9 mouse cellular contexts compared by ENCODE assay signal in the genomic region with DNA sequence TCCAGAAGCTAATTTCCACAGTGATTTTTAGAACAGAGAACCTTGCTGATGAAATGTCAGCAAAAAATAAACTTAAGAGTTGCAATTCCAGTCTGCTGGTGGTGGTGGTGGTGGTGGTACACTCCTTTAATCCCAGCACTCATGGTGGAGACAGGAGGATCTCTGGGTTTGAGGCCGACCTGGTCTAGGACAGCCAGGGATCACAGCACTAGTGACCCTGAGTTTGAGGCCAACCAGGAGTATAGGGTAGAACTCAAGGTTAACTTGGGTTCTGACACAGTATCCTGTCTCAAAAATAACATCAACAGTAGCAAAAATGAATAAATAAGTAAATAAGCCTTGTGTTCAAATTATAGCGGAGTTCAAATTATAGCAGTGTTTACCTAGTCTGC. TPM values are rescaled to one million over a fixed set of nuclear protein-coding genes. Genes with fewer than 3 reads are reported as not detected.
A peak's percentile ranks its signal among the peaks of the same experiment; 100 is the strongest.
DNase-seq lines count a peak whose midpoint lies in the region; ATAC-seq and TF ChIP-seq lines count a peak whose summit lies in the region.
"Had no signal": no experiment of that assay in that cellular context is flagged by ENCODE, and none has a peak within 500 bp of the region (broad histone marks: within the 10 kb centered on the region; RNA-seq: fewer than 3 reads in every experiment).

No protein-coding gene starts in this region.

- H3K36me3 ChIP-seq in heart, embryonic 13.5 days, result no peaks in the 10 kb centered on the region
- H3K36me3 ChIP-seq in G1E (replicated peaks) (peaks cover 17% of the 10 kb centered on the region), macrophage (ENCODE audit: inconsistent target) (no peaks in the 10 kb centered on the region)
- no peaks in the 10 kb centered on the region for H3K36me3 ChIP-seq in hindbrain, embryonic 10.5 days

- ATAC-seq in heart, embryonic 13.5 days (ENCODE audit: extremely low read depth, insufficient number of reproducible peaks, low FRiP score, low TSS enrichment), result no peak
- ATAC-seq in G1E (ENCODE audit: extremely low read depth, insufficient number of reproducible peaks, low FRiP score, poor library complexity, severe bottlenecking), result no peak

- no peaks in the 10 kb centered on the region for H3K27me3 ChIP-seq in heart, embryonic 13.5 days (replicated peaks)
- peaks cover 8% of the 10 kb centered on the region for H3K27me3 ChIP-seq in G1E (ENCODE audit: insufficient read depth, low read length)
- no peaks in the 10 kb centered on the region for H3K27me3 ChIP-seq in hindbrain, embryonic 10.5 days (ENCODE audit: insufficient read depth, poor library complexity, severe bottlenecking)
- H3K27me3 ChIP-seq: Patski had no signal

- peak overlapping the region; percentile 81 for H3K4me2 ChIP-seq in heart, embryonic 13.5 days

- no peaks in the 10 kb centered on the region for H3K9me3 ChIP-seq in heart, embryonic 13.5 days
- H3K9me3 ChIP-seq in G1E (replicated peaks), result no peaks in the 10 kb centered on the region
- no peaks in the 10 kb centered on the region for H3K9me3 ChIP-seq in hindbrain, embryonic 10.5 days

- peak overlapping the region; percentile 73 for H3K4me3 ChIP-seq in heart, embryonic 13.5 days
- H3K4me3 ChIP-seq in G1E (ENCODE audit: low read depth, low read length) (peak overlapping the region; percentile 82; the same call in 1 of the 2 replicates), macrophage (ENCODE audit: inconsistent target) (peak overlapping the region; percentile 55)
- H3K4me3 ChIP-seq in hindbrain, embryonic 10.5 days, result peak overlapping the region; percentile 67

- H3K27ac ChIP-seq in heart, embryonic 13.5 days (replicated peaks), result peak overlapping the region; percentile 98
- H3K27ac ChIP-seq in hindbrain, embryonic 10.5 days, result peak overlapping the region; percentile 95
- H3K27ac ChIP-seq in macrophage, result no peak overlapping the region

- WGBS in heart, embryonic 13.5 days, result 52% methylated on average over 2 of the region's 2 CpGs
- 67% methylated on average over 2 of the region's 2 CpGs for WGBS in hindbrain, embryonic 10.5 days
- WGBS in macrophage (ENCODE audit: missing documents), result 76% methylated on average over 2 of the region's 2 CpGs

- no peak for TF ChIP-seq CTCF in G1E (IDR thresholded peaks at IDR 0.05; ENCODE audit: low read depth, low read length)

- H3K4me1 ChIP-seq in heart, embryonic 13.5 days, result peaks cover 43% of the 10 kb centered on the region
- H3K4me1 ChIP-seq in G1E (ENCODE audit: insufficient read depth, low read depth, low read length), result peaks cover 22% of the 10 kb centered on the region
- H3K4me1 ChIP-seq in hindbrain, embryonic 10.5 days (replicated peaks), result peaks cover 18% of the 10 kb centered on the region

- H3K79me2 ChIP-seq in macrophage (ENCODE audit: inconsistent target), result peaks cover 57% of the 10 kb centered on the region

- intact Hi-C loops in heart, postnatal 36 days (cut with DNase I), result no loop called here

- H3K9ac ChIP-seq in heart, embryonic 13.5 days, result peak overlapping the region; percentile 95

- no peak for DNase-seq in heart, postnatal 36 days
- no peak for DNase-seq in G1E (ENCODE audit: low spot score)
- no peak for DNase-seq in hindbrain, embryonic 10.5 days (ENCODE audit: low spot score)
- DNase-seq in cerebellum, postnatal 10 days, result no peak
- DNase-seq in cerebellum, adult 9-10 months, result no peak
- no peak for DNase-seq in cerebellum, adult 11-12 months

RNA-seq across cellular contexts. Expression of a gene that starts 1.6 kb away (rescaled TPM):
- 29.1 and 30.4 TPM in 2 replicates for polyA plus RNA-seq in heart, embryonic 13.5 days (2015; fragmentation: Nextera tagmentation; extraction: Ambion mirVana)
- total RNA-seq in heart, postnatal 36 days (2021), result 100 to 1,000 TPM; 150 to 169 TPM
- total RNA-seq in G1E (2014; fragmentation: Nextera tagmentation) (95.6 and 123 TPM in 2 replicates), G1E (2017) (14.8 and 15.6 TPM in 2 replicates)
- polyA plus RNA-seq in G1E (2012) (97.4 and 119 TPM in 2 replicates), macrophage (2018) (68.8 to 168 TPM (median 68.9 TPM) in 3 replicates)
- 31.0 and 35.5 TPM in 2 replicates for polyA plus RNA-seq in hindbrain, embryonic 10.5 days (2016; fragmentation: Nextera tagmentation; extraction: Ambion mirVana)
- 100 to 1,000 TPM in 18 of 26 experiments, 10 to 100 TPM in 8; 61.3 to 169 (median 116) TPM for total RNA-seq in macrophage (2018; cell fraction: chromatin; rRNA removed)
- 100 to 1,000 TPM in 12 of 26 experiments, 10 to 100 TPM in 14; 88.3 to 126 (median 98.8) TPM for total RNA-seq in macrophage (2018; cell fraction: cytosol; rRNA removed)
- 100 to 1,000 TPM in 9 of 26 experiments, 10 to 100 TPM in 17; 55.6 to 146 (median 89.7) TPM for total RNA-seq in macrophage (2018; cell fraction: nucleus; rRNA removed)

RNA-seq across cellular contexts. Expression of a gene that starts 11.5 kb away (rescaled TPM):
- not detected in 2 replicates for polyA plus RNA-seq in heart, embryonic 13.5 days (2015; fragmentation: Nextera tagmentation; extraction: Ambion mirVana)
- total RNA-seq in heart, postnatal 36 days (2021), result not detected
- not detected in 2 replicates for total RNA-seq in G1E (2014; fragmentation: Nextera tagmentation)
- 0.05 TPM in 1 of 2 replicates, not detected in the other for total RNA-seq in G1E (2017)
- not detected in 2 replicates for polyA plus RNA-seq in G1E (2012)
- 0.13 TPM in 1 of 2 replicates, not detected in the other for polyA plus RNA-seq in hindbrain, embryonic 10.5 days (2016; fragmentation: Nextera tagmentation; extraction: Ambion mirVana)
- not detected for total RNA-seq in macrophage (2018; cell fraction: chromatin; rRNA removed)
- total RNA-seq in macrophage (2018; cell fraction: cytosol; rRNA removed), result not detected
- total RNA-seq in macrophage (2018; cell fraction: nucleus; rRNA removed), result not detected
- polyA plus RNA-seq in macrophage (2018), result not detected in 3 replicates
- polyA plus RNA-seq: Patski had no signal

RNA-seq across cellular contexts. Expression of a gene that starts 27.5 kb away (rescaled TPM):
- 0.06 TPM in 1 of 2 replicates, not detected in the other for polyA plus RNA-seq in heart, embryonic 13.5 days (2015; fragmentation: Nextera tagmentation; extraction: Ambion mirVana)
- not detected for total RNA-seq in heart, postnatal 36 days (2021)
- total RNA-seq in G1E (2014; fragmentation: Nextera tagmentation) (not detected in 2 replicates), G1E (2017) (0.06 and 0.11 TPM in 2 replicates)
- polyA plus RNA-seq in G1E (2012) (0.01 TPM in 2 replicates), macrophage (2018) (not detected in 3 replicates)
- polyA plus RNA-seq in hindbrain, embryonic 10.5 days (2016; fragmentation: Nextera tagmentation; extraction: Ambion mirVana), result not detected in 2 replicates
- total RNA-seq in macrophage (2018; cell fraction: chromatin; rRNA removed), result not detected
- total RNA-seq in macrophage (2018; cell fraction: cytosol; rRNA removed), result not detected
- under 1 TPM in 1 of 26 experiments, not detected in 25; 0.17 TPM for total RNA-seq in macrophage (2018; cell fraction: nucleus; rRNA removed)

RNA-seq across cellular contexts. Expression of a gene that starts 40.0 kb away (rescaled TPM):
- polyA plus RNA-seq in heart, embryonic 13.5 days (2015; fragmentation: Nextera tagmentation; extraction: Ambion mirVana), result 0.93 and 1.4 TPM in 2 replicates
- 1 to 10 TPM; 1.0 to 2.6 TPM for total RNA-seq in heart, postnatal 36 days (2021)
- total RNA-seq in G1E (2014; fragmentation: Nextera tagmentation) (0.23 and 0.24 TPM in 2 replicates), G1E (2017) (0.11 TPM in 1 of 2 replicates, not detected in the other)
- polyA plus RNA-seq in G1E (2012) (0.15 and 0.18 TPM in 2 replicates), macrophage (2018) (not detected in 3 replicates)
- polyA plus RNA-seq in hindbrain, embryonic 10.5 days (2016; fragmentation: Nextera tagmentation; extraction: Ambion mirVana), result 7.1 and 7.3 TPM in 2 replicates
- not detected for total RNA-seq in macrophage (2018; cell fraction: chromatin; rRNA removed)
- total RNA-seq in macrophage (2018; cell fraction: cytosol; rRNA removed), result not detected
- under 1 TPM in 1 of 26 experiments, not detected in 25; 0.55 TPM for total RNA-seq in macrophage (2018; cell fraction: nucleus; rRNA removed)

RNA-seq across cellular contexts. Expression of a gene that starts 60.0 kb away (rescaled TPM):
- 1.7 and 1.9 TPM in 2 replicates for polyA plus RNA-seq in heart, embryonic 13.5 days (2015; fragmentation: Nextera tagmentation; extraction: Ambion mirVana)
- 1 to 10 TPM; 3.1 to 3.6 TPM for total RNA-seq in heart, postnatal 36 days (2021)
- total RNA-seq in G1E (2014; fragmentation: Nextera tagmentation), result 43.3 and 43.7 TPM in 2 replicates
- 89.2 and 100 TPM in 2 replicates for total RNA-seq in G1E (2017)
- polyA plus RNA-seq in G1E (2012), result 54.8 and 59.5 TPM in 2 replicates
- polyA plus RNA-seq in hindbrain, embryonic 10.5 days (2016; fragmentation: Nextera tagmentation; extraction: Ambion mirVana), result 1.8 and 2.5 TPM in 2 replicates
- total RNA-seq in macrophage (2018; cell fraction: chromatin; rRNA removed), result 100 to 1,000 TPM in 9 of 26 experiments, 10 to 100 TPM in 16, 1 to 10 TPM in 1; 7.6 to 191 (median 75.7) TPM
- total RNA-seq in macrophage (2018; cell fraction: cytosol; rRNA removed), result 100 to 1,000 TPM in 9 of 26 experiments, 10 to 100 TPM in 17; 57.0 to 121 (median 82.1) TPM
- 100 to 1,000 TPM in 4 of 26 experiments, 10 to 100 TPM in 22; 18.8 to 137 (median 66.9) TPM for total RNA-seq in macrophage (2018; cell fraction: nucleus; rRNA removed)
- polyA plus RNA-seq in macrophage (2018), result 48.5 to 115 TPM (median 70.4 TPM) in 3 replicates
- polyA plus RNA-seq: Patski had no signal
